Mouse (Mus musculus): Measurements from ENCODE around the gene Wdr20.

The Wdr20 gene

GRCm38 (mm10) chr12:110813624-110814023 lies 75.9 kb downstream of the Wdr20 start:
- CTCF ChIA-PET, result no interaction called here

GRCm38 (mm10) chr12:110814924-110815323 lies 77.2 kb downstream of the Wdr20 start:
- CTCF ChIA-PET, result no interaction called here

GRCm38 (mm10) chr12:110816833-110817232 lies 79.1 kb downstream of the Wdr20 start:
- CTCF ChIA-PET, result interaction anchor here (0.5 kb wide), 1 partner anchor 251 kb away, joined by 6 read pairs; no protein-coding TSS in a partner anchor

- CTCF ChIA-PET, result no interaction called here
Measured at GRCm38 (mm10) chr12:110819367-110819766, 81.6 kb downstream of the Wdr20 start.

GRCm38 (mm10) chr12:110821787-110822186 lies 84.0 kb downstream of the Wdr20 start:
- CTCF ChIA-PET, result no interaction called here

GRCm38 (mm10) chr12:110822366-110822765 lies 84.6 kb downstream of the Wdr20 start:
- CTCF ChIA-PET, result no interaction called here

DNA sequence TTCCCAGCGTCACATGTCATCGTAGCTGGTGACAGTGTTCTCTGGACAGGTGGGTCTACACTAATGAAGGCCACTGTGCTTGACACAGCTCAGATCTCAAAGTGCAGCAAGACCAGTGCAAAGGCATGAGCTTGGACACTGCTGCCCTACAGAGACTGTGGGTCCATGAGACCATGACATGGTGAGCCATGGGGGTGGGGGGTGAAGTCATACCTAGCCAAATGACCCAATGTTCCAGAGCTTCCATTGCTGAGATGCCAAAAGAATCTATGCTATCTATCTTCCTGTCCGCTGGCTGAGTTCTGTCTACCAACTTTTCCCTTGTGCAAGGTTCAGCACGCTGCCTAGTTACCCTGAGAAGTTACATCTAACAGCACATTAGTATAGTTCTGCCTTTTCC lies 91.2 kb downstream of the Wdr20 start:
- CTCF ChIA-PET, result interaction anchor here (0.5 to 0.6 kb wide), 2 partner anchors 10 to 92 kb away, joined by 3 to 8 read pairs; no protein-coding TSS in a partner anchor

DNA sequence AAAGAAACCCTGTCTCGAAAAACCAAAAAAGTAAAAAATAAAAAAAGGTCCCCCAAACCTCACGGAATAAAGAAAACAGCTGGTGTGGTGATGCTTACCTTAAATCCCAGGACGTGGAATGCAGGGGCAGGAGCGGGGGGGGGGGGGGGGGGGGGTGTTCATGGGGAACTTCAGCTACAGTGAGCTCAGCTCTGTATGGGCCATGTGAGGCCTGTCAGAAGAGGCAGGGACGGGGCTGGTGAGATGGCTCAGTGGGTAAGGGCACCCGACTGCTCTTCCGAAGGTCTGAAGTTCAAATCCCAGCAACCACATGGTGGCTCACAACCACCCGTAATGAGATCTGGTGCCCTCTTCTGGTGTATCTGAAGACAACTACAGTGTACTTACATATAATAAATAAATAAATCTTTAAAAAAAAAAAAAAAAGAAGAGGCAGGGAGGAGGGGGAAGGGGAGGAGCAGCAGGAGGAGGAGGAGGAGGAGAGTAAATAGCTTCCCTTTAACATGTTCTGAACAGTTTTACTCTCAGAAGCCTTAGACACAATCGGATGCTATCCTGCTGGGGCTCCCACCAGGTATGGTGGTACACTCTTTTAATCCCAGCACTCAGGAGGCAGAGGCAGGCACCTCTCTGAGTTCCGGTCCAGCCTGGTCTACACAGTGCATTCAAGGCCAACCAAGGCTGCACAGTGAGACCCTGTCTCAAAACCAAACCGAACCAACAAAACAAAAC lies 92.7 kb downstream of the Wdr20 start:
- CTCF ChIA-PET, result interaction anchor here (0.6 to 0.7 kb wide), 2 partner anchors 13 to 94 kb away, joined by 8 to 11 read pairs; no protein-coding TSS in a partner anchor

- CTCF ChIA-PET, result no interaction called here
Measured at GRCm38 (mm10) chr12:110835182-110835581, 97.4 kb downstream of the Wdr20 start.

DNA sequence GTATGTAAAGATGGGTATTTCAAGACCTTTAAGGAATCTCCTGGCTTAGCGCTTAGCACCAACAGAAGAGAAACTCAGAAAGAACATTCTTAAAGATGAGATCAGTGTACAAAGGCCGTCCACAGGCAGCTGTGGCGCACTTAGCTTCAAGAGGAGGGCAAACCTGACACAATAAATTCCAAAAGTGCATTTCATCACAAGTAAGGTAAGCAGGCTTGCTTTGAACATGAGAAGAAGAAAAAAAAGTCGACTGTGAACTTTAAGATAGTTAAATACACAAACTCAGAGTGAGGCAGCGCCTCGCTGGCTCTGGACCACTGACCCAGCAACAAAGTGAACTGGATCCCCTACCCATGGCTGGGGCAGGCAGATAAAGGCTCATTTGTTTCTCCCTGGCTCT lies 99.0 kb downstream of the Wdr20 start:
- CTCF ChIA-PET, result no interaction called here

DNA sequence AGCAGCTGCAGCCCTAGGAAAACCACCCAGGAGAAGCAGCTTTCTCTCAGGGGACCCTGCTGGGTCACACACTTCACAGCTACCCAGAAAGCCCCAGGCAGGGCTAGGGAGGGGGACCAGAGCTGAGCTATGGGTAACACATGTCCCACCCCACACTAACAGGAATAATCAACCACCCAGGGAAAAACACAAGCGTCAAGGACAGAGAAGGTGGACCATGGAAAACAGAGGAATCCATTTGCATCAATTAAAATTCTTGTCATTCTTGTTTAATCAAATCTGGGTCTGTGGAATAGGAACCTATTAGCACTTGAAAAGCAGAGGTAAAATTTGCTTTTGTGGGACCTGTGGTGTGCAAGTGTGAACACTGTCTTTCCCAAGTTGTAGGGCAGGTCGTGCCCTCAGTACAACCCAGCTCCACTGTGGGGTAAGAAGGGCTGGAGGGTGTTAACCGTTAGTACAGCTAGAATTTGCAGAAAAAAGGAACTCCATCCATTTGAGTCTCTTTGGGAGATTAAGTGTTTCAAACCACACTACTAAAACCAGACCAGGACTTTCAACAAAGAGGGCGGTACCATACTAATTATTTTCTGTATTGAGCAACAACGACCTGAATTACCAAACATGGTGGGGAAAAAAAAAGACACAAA lies 99.6 kb downstream of the Wdr20 start:
- CTCF ChIA-PET, result interaction anchor here (0.7 kb wide), 1 partner anchor 132 kb away, joined by 4 read pairs; no protein-coding TSS in a partner anchor

DNA sequence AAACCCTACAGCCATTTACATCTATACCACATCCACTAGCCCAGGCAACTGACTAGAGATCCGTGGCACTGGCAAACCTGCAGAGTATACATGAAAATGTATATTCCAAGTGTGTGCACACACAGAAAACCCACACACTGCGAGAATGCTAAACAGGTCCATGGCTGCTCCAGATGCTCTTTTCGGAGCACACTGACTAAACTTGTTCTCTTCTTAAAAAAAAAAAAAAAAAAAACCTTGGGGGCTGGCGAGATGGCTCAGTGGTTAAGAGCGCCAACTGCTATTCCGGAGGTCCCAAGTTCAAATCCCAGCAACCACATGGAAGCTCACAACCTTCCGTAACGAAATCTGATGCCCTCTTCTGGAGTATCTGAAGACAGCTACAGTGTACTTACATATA lies 100.1 kb downstream of the Wdr20 start:
- CTCF ChIA-PET, result interaction anchor here (0.7 kb wide), 3 partner anchors 29 to 219 kb away, joined by 3 to 7 read pairs (median 4); no protein-coding TSS in a partner anchor

GRCm38 (mm10) chr12:110840348-110841198 lies 102.8 kb downstream of the Wdr20 start, which contains the start of gene Mok:
Mok (minus strand) TSS chr12:110840939.
- CTCF ChIA-PET, result interaction anchor here (0.7 kb wide), 1 partner anchor 14 kb away, joined by 3 read pairs; no protein-coding TSS in a partner anchor

DNA sequence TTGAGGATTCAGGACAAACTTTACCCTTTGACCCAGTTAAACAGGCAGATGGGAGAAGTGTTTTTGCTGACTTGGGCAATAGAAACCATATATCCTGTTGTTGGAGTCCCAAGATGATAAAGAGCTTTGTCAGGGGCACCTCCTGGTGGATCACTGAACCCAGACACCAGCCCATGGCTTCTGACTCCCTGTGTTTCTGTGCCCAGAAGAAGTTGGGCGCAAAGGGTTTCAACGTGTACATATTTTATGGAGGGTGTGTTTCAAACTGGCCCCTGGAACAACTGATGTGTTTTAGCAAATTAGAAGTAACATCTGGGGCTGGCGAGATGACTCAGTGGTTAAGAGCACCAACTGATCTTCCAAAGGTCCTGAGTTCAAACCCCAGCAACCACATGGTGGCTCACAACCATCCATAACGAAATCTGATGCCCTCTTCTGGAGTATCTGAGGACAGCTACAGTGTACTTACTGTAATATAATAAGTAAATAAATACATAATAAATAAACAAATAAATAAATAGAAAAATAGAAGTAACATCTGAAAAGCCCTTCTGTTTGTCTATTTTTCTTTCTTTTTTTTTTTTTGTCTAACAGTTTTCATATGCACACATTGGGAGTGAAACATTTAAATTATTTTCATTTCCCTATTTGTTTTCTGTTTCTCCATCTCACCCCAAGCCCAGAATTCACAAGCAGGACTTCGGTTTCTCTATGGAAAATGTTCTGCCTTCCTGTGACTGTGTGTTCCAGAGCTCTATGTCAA lies 104.2 kb downstream of the Wdr20 start:
- CTCF ChIA-PET, result interaction anchor here (0.7 to 1.2 kb wide), 3 partner anchors 68 to 404 kb away, joined by 3 to 9 read pairs (median 5); no protein-coding TSS in a partner anchor

DNA sequence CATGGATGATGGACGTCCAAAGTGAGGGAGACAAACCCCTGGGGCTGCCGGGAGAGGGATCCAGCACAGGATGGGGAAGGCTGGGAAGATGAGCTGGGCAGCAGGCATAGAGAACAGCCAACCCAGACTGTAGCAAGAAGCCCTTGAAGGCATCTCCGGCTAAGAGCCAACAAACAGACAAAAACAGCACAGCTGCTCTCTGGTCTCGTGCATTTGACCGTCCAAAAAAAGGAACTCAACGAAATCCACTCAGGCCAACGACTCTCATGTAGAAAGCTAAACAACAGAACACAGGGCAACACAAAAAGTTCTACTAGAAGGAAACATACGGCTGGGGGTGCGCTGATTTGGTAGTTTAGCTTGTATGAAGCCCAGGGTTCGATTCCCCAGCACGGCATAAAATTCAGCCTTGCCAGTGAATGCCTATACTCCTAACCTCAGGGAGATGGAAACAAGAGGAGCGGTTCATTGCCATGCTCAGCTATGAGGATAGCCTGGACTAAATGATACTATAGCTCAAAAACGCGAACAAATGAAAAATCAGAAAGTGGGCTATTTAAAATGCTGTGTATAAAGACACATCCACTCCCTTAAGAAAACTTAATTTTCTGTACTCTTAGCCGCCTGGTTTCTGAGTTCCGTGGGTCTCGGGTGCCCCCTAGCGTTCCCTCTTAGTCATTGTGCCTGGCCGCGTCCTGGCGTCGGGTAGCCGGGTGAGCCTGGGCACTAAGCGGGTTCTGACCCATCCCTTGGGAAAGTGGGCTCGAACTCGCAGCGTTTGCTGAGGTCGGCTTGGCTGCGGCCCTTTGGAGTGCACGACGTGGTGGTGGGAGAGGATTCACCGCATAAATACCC lies 105.7 kb downstream of the Wdr20 start:
- CTCF ChIA-PET, result interaction anchor here (0.5 to 0.9 kb wide), 6 partner anchors 13 to 426 kb away, joined by 3 to 8 read pairs (median 3); no protein-coding TSS in a partner anchor

GRCm38 (mm10) chr12:110844227-110845130 lies 106.7 kb downstream of the Wdr20 start:
- CTCF ChIA-PET, result interaction anchor here (0.7 to 1.1 kb wide), 3 partner anchors 246 to 811 kb away, joined by 3 to 6 read pairs (median 3); no protein-coding TSS in a partner anchor

DNA sequence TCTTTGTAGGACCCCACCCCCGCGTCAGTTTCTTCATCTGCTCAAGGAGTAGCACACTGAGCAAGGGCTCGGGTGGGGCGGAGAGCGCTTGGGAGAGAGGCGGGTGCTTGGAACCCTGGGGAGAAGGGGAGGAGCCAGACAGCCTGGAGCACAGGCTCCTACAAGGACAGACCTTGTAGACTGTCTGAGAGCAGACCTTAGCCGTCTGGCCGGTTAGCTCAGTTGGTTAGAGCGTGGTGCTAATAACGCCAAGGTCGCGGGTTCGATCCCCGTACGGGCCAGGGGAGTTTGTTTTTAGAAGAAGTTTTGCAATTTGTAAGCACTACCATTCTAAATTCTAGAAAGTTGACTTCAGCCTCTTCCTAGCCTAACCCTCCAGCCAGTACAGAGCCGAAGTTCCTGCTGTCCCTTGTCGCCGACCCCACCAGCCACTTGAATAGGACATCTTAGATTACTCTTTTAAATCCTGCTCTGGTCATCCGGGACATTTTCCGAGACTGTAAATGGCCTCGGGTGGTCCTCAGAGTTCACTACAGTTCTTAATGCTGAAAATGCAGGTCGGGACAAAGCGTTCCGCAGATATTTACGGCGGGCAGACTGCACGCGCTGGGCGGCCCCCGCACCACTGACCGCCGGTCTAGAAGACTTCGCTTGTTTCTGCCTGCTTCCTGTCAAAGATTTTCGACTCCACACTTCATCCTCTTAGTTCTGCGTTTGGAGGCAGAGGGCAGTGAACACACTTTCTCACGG lies 107.6 kb downstream of the Wdr20 start:
- CTCF ChIA-PET, result interaction anchor here (1.1 kb wide), 1 partner anchor 247 kb away, joined by 3 read pairs; no protein-coding TSS in a partner anchor

GRCm38 (mm10) chr12:110846191-110846765 lies 108.5 kb downstream of the Wdr20 start:
- CTCF ChIA-PET, result no interaction called here
